Mouse (Mus musculus): ENCODE measurements at regions not wholly inside any gene's neighbourhood (a gene's known extent, or its start where the extent isn't known, plus 50 kb on each side); places are given as distances from the start of the nearest gene placed in this dataset.

DNA sequence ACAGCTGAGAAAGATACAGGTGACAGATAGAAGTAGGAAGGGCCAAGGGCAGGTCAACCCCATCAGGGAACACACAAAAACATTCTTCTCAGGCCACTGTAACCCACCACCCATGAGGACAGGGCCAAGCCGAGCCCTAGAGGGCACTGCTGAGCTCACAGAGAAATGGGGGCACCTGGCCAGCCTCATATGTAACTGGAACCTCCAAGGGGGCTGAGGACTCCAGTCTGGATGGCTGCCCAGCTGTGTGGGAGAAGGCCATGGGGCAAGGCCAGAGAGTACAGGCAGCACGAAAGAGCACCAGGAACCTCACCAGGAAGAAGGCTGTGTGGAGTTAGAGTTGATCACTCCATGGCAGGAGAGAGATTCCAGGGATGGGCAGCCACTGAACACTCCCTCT, 64.6 kb upstream of the Zdhhc25 start:
- DNase-seq = no peak
- intact Hi-C loops (cut with DNase I) = no loop called here

GRCm38 (mm10) chr15:88537190-88537589, 62.9 kb upstream of the Zdhhc25 start:
- intact Hi-C loops (cut with DNase I) = no loop called here
- peak; percentile 19 to 33 for DNase-seq

GRCm38 (mm10) chr15:88542567-88542966, 57.5 kb upstream of the Zdhhc25 start:
- intact Hi-C loops (cut with DNase I) = no loop called here
- no peak for DNase-seq

- intact Hi-C loops (cut with DNase I) = no loop called here
- DNase-seq = no peak
Measured at GRCm38 (mm10) chr15:88544216-88544615, 55.9 kb upstream of the Zdhhc25 start.

GRCm38 (mm10) chr15:88548261-88548660, 51.8 kb upstream of the Zdhhc25 start:
- intact Hi-C loops (cut with DNase I) = no loop called here
- DNase-seq = no peak
